22 mouse cellular contexts compared by ENCODE assay signal in the genomic region with DNA sequence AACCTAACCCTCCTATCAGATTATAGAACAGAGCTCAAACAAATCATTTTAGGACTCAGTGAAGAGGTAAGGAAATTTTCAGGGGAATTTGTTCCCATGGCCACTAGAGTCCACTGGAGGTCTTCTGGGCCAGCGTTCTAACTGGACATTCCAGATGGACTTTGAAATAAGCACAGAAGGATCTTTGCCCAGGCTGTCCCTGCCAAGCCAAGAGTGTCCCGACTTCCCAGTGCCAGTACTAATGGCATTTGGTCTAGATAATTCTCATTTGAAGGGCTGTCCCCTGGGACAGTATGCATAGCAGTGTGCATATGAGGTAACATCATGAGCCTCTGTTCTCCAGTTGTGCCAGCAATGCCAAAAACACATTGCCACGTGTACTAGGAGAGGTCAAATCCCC.
A peak's percentile ranks its signal among the peaks of the same experiment; 100 is the strongest.
DNase-seq lines count a peak whose midpoint lies in the region; TF ChIP-seq lines count a peak whose summit lies in the region.
"Had no signal": no experiment of that assay in that cellular context is flagged by ENCODE, and none has a peak within 500 bp of the region (broad histone marks: within the 10 kb centered on the region; RNA-seq: fewer than 3 reads in every experiment).

No protein-coding gene starts in this region.

- intact Hi-C loops in gastrocnemius, adult 2 months (cut with DNase I), result no loop called here
- intact Hi-C loops in gastrocnemius, postnatal 14 days (cut with DNase I; ENCODE audit: low total_unique reads), result no loop called here

- no peak for TF ChIP-seq POLR2A in kidney, adult 2 months (IDR thresholded peaks at IDR 0.05; ENCODE audit: low read depth, low read length)

- DNase-seq in gastrocnemius, adult 2 months, result no peak
- DNase-seq in gastrocnemius, postnatal 14 days, result no peak
- peak; percentile 60 for DNase-seq in kidney, adult 2 months
- DNase-seq in kidney, postnatal 10 days, result no peak
- no peak for DNase-seq in layer of hippocampus, adult 2 months (ENCODE audit: low spot score in 2 of 2)
- no peak for DNase-seq in layer of hippocampus, adult 9-10 months (ENCODE audit: low spot score)
- peak; percentile 32 to 49 for DNase-seq in kidney, postnatal 36 days
- DNase-seq in embryo, embryonic 10.5 days (ENCODE audit: low spot score), result no peak
- DNase-seq: adrenal gland, postnatal 25 days; cerebellum, adult 8-10 months; forebrain, postnatal 0 days; gastrocnemius, postnatal 10 days; heart, postnatal 10 days; lung, embryonic 14.5 days; lung, postnatal 14 days; midbrain, embryonic 14.5 days had no signal

- no peak overlapping the region for H3K27ac ChIP-seq in gastrocnemius, adult 2 months
- H3K27ac ChIP-seq in kidney, adult 2 months (ENCODE audit: insufficient read depth, low read depth, low read length), result no peak overlapping the region
- H3K27ac ChIP-seq in layer of hippocampus, adult 2 months, result no peak overlapping the region
- H3K27ac ChIP-seq: embryonic facial prominence, embryonic 10.5 days; embryonic facial prominence, embryonic 15.5 days; forebrain, embryonic 12.5 days; limb, embryonic 13.5 days; liver, embryonic 14.5 days had no signal

- H3K27me3 ChIP-seq in kidney, adult 2 months (replicated peaks; ENCODE audit: control insufficient read depth, insufficient read depth, low read length), result no peaks in the 10 kb centered on the region
- H3K27me3 ChIP-seq: embryonic facial prominence, embryonic 15.5 days; forebrain, embryonic 12.5 days; heart, embryonic 12.5 days; limb, embryonic 13.5 days had no signal

- peaks cover 3% of the 10 kb centered on the region; the same call in 1 of the 2 replicates for H3K4me1 ChIP-seq in kidney, adult 2 months (ENCODE audit: control insufficient read depth, insufficient read depth, low read length)
- H3K4me1 ChIP-seq: embryonic facial prominence, embryonic 10.5 days; embryonic facial prominence, embryonic 15.5 days; forebrain, embryonic 12.5 days; heart, embryonic 12.5 days; limb, embryonic 13.5 days had no signal

- H3K4me3 ChIP-seq in gastrocnemius, adult 2 months, result no peak overlapping the region
- H3K4me3 ChIP-seq in kidney, adult 2 months (ENCODE audit: insufficient read depth, low read depth, low read length), result no peak overlapping the region
- H3K4me3 ChIP-seq in layer of hippocampus, adult 2 months, result no peak overlapping the region
- H3K4me3 ChIP-seq: embryonic facial prominence, embryonic 10.5 days; embryonic facial prominence, embryonic 15.5 days; forebrain, embryonic 12.5 days; heart, embryonic 12.5 days; limb, embryonic 13.5 days had no signal

- H3K36me3 ChIP-seq in kidney, adult 2 months (ENCODE audit: control insufficient read depth, insufficient read depth, low read length), result no peaks in the 10 kb centered on the region
- H3K36me3 ChIP-seq: embryonic facial prominence, embryonic 10.5 days; embryonic facial prominence, embryonic 15.5 days; forebrain, embryonic 12.5 days; heart, embryonic 12.5 days; limb, embryonic 13.5 days had no signal

- peak; percentile 10; the same call in 1 of the 2 replicates for TF ChIP-seq CTCF in gastrocnemius, adult 2 months (IDR thresholded peaks at IDR 0.05)
- TF ChIP-seq CTCF in kidney, adult 2 months (conservative IDR thresholded peaks at IDR 0.05; ENCODE audit: insufficient read depth, insufficient read length, low read depth, low read length), result peak; percentile 61
- TF ChIP-seq CTCF in layer of hippocampus, adult 2 months (conservative IDR thresholded peaks at IDR 0.05), result peak; percentile 36

- WGBS in kidney, adult 2 months, result 42% methylated on average over 3 of the region's 3 CpGs

Comparison
In these comparisons a context has a peak if more than half of its experiments do, and no peak if none do; other contexts are left out.
1. DNase-seq: peak in kidney, adult 2 months (single experiment) and kidney, postnatal 36 days (2 of 2); none in gastrocnemius, adult 2 months (single experiment), gastrocnemius, postnatal 14 days (single experiment), kidney, postnatal 10 days (single experiment), layer of hippocampus, adult 2 months (0 of 2), layer of hippocampus, adult 9-10 months (single experiment) and embryo, embryonic 10.5 days (single experiment).
2. CTCF ChIP-seq: peak in every context shown above with its lines; median percentile 61 in kidney, adult 2 months; 36 in layer of hippocampus, adult 2 months; 10 in gastrocnemius, adult 2 months.